Mouse (Mus musculus) spleen, adult 2 months (tissue): Measurements from ENCODE around the gene Olfr1281. TPM values are rescaled to one million over a fixed set of nuclear protein-coding genes. Genes with fewer than 3 reads are reported as not detected.
"Not testable (repeated sequence)": the region's sequence is repeated elsewhere in the genome, so short reads cannot be mapped to it uniquely, and the experiment has no call there.

Source experiments
- DNase-seq, 2 experiments: peaks; one replicate each; pipeline versions ENCODE4 v3.0.0 to v3.0.0-alpha.2; 2012 to 2021; ENCODE audit warnings: low spot score in 2 of 2, low read depth in 1 of 2
- H3K27ac ChIP-seq: fragments of 200-500 bp; 2 replicates; pipeline ENCODE4 v1.5.1; 2012; ENCODE audit warnings: low read length, inconsistent platforms; ENCODE audit not compliant: insufficient read depth
- H3K27me3 ChIP-seq: fragments of 200-500 bp; 2 replicates; pipeline ENCODE4 v1.6.1; 2012; ENCODE audit warnings: mild to moderate bottlenecking, moderate library complexity, low read length, inconsistent platforms; ENCODE audit not compliant: control insufficient read depth, insufficient read depth
- H3K36me3 ChIP-seq: fragments of 200-500 bp; 2 replicates; pipeline ENCODE4 v1.6.1; 2012; ENCODE audit warnings: mild to moderate bottlenecking, low read length, inconsistent platforms; ENCODE audit not compliant: control insufficient read depth, insufficient read depth
- H3K4me1 ChIP-seq: fragments of 200-500 bp; 2 replicates; pipeline ENCODE4 v1.6.1; 2011; ENCODE audit warnings: inconsistent platforms; ENCODE audit not compliant: control insufficient read depth, insufficient read depth, insufficient read length
- H3K4me3 ChIP-seq: fragments of 200-500 bp; 2 replicates; pipeline ENCODE4 v1.5.1; 2011; ENCODE audit warnings: mild to moderate bottlenecking, inconsistent platforms; ENCODE audit not compliant: insufficient read depth, insufficient read length; ENCODE audit errors: extremely low read depth
- CTCF ChIP-seq: fragments of 200-500 bp; IDR thresholded peaks from 2 replicates; pipeline ENCODE4 v1.5.1; 2011; ENCODE audit warnings: mild to moderate bottlenecking, inconsistent platforms; ENCODE audit not compliant: insufficient read depth, insufficient read length, insufficient replicate concordance; ENCODE audit errors: extremely low read depth
- POLR2A ChIP-seq: fragments of 200-500 bp; IDR thresholded peaks from 2 replicates; pipeline ENCODE4 v1.6.1; 2011; ENCODE audit warnings: low read depth, low read length, inconsistent platforms
- WGBS: fragments of 180-500 bp; shearing (Covaris S2); methylation state at CpG from one replicate; pipeline ENCODE4 v1.1.7; 2018; 5-methylcytosine and 5-hydroxymethylcytosine counted together
- polyA plus RNA-seq: library from polyadenylated mRNA; depleted of rRNA; stranded (reverse); fragments of >200 nt; gene quantifications from 2 replicates; pipeline ENCODE4 v1.2.3, GENCODE M21; 2012; rRNA removed

Olfr1281 gene
- polyA plus RNA-seq, result not detected in 2 replicates

DNA sequence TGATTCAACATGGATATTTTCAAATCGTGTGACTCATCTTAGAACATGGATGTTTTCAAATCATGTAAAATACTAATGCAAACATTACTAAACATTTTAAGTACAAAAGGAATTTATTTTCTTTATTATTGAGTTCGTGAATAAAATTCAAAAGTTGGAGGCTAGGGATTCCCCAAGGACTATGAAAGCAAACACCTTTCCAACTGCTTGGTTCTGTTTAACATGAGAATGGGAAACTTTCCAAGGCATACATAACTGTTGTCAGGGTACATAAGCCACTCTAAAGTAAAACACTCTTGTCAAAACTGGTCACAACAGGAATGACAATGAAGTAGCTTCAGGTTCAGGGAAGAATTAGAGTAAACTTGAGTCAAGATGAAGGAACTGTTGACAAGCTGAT is at the start of gene Olfr1281:
Gene Olfr1281, plus strand, starts transcription at position 301 of the 400 bp plus-strand sequence.
- Histone ChIP-seq H3K27ac (no peak within 1 kb of the TSS), H3K4me1 (no peaks in the 10 kb centered on the region), H3K27me3 (no peaks in the 10 kb centered on the region), H3K36me3 (no peaks in the 10 kb centered on the region), H3K4me3 (no peak within 1 kb of the TSS)
- no peak for TF ChIP-seq POLR2A
- TF ChIP-seq CTCF, result no peak
- WGBS, result 69% methylated on average over 2 of the region's 2 CpGs
- no peak for DNase-seq

- H3K4me1 ChIP-seq, result no peaks in the 10 kb centered on the region
- no peaks in the 10 kb centered on the region for H3K36me3 ChIP-seq
- H3K27ac ChIP-seq, result no peak within 1 kb of the TSS
- no peak for DNase-seq
- H3K27me3 ChIP-seq, result no peaks in the 10 kb centered on the region
- H3K4me3 ChIP-seq, result no peak within 1 kb of the TSS
- TF ChIP-seq POLR2A (no peak), CTCF (no peak)
These were observed 36.5 kb upstream of the Olfr1281 start, which contains the start of gene Olfr1278 for GRCm38 (mm10) chr2:111289836-111290235. Gene Olfr1278 (plus strand): TSS chr2:111290136.

GRCm38 (mm10) chr2:111298541-111298940 is 27.8 kb upstream of the Olfr1281 start:
- H3K27ac ChIP-seq, result no peak overlapping the region
- no peaks in the 10 kb centered on the region for H3K27me3 ChIP-seq
- TF ChIP-seq POLR2A (no peak), CTCF (no peak)

GRCm38 (mm10) chr2:111300374-111300773 is 25.9 kb upstream of the Olfr1281 start, which contains the start of gene Olfr1279:
Gene Olfr1279 (plus strand): TSS chr2:111300635.
- Histone ChIP-seq H3K27ac (no peak within 1 kb of the TSS), H3K36me3 (no peaks in the 10 kb centered on the region), H3K4me1 (no peaks in the 10 kb centered on the region), H3K4me3 (no peak within 1 kb of the TSS), H3K27me3 (no peaks in the 10 kb centered on the region)
- no peak for DNase-seq
- TF ChIP-seq CTCF (no peak), POLR2A (no peak)

More at GRCm38 (mm10) chr2:111298541-111298940, 27.8 kb upstream of the Olfr1281 start:
- Histone ChIP-seq H3K36me3 (no peaks in the 10 kb centered on the region), H3K4me1 (no peaks in the 10 kb centered on the region), H3K4me3 (no peak overlapping the region)
- DNase-seq, result no peak

DNA sequence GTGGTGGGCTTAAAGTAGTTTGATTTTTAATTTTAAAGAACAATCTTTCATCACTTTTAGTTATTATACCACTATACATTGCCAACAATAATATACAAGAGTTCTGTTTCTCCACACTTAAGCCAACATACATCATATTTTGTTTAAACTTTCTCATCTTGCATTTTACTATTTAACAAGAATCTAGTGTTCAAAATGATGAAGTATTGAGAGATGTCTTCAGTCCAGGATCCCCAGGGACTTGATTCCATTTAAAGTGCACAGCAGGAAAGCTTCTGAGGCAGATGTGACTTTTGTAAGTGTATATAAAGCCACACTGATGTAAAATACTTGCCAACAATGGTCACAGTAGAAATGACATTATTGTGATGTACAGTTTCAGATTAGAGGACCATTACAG is 12.6 kb upstream of the Olfr1281 start, which contains the start of gene Olfr1280:
Gene Olfr1280, plus strand, starts transcription at position 301 of the 400 bp plus-strand sequence.
- TF ChIP-seq CTCF, result no peak
- no peak for TF ChIP-seq POLR2A
- Histone ChIP-seq H3K27me3 (no peaks in the 10 kb centered on the region), H3K27ac (no peak within 1 kb of the TSS), H3K36me3 (no peaks in the 10 kb centered on the region), H3K4me3 (no peak within 1 kb of the TSS), H3K4me1 (no peaks in the 10 kb centered on the region)
- no peak for DNase-seq

DNA sequence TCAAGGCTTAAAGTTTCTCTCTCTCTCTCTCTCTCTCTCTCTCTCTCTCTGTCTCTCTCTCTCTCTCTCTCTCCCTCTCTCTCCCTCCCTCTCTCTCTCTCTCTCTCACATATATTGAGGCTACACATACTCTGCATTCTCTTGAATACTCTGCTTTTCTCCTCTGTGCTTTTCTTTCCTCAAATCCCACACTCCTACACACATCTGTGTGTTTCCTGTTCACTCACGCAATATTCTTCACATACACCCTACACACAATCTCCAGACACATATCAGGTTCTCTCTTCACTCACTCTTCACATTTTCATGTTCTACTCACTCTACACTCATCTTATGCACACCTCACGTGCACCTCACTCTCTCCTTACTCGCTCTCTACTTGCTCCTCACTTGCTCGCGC is 7.4 kb downstream of the Olfr1281 start:
- WGBS, result 87% methylated on average over 5 of the region's 5 CpGs
- not testable (repeated sequence) for H3K27ac ChIP-seq, H3K4me1 ChIP-seq, H3K27me3 ChIP-seq, H3K4me3 ChIP-seq, H3K36me3 ChIP-seq, DNase-seq

GRCm38 (mm10) chr2:111335976-111336375 is 9.7 kb downstream of the Olfr1281 start, which contains the start of gene Olfr1282:
Gene Olfr1282 (minus strand): TSS chr2:111336076.
- no peaks in the 10 kb centered on the region for H3K36me3 ChIP-seq
- no peaks in the 10 kb centered on the region for H3K4me1 ChIP-seq
- no peak within 1 kb of the TSS for H3K4me3 ChIP-seq
- WGBS, result 72% methylated on average over 2 of the region's 2 CpGs
- H3K27me3 ChIP-seq, result no peaks in the 10 kb centered on the region
- no peak within 1 kb of the TSS for H3K27ac ChIP-seq
- no peak for DNase-seq
- TF ChIP-seq CTCF (no peak), POLR2A (no peak)
